Mouse (Mus musculus): ENCODE results near the gene Cmtm2b. TPM values are rescaled to one million over a fixed set of nuclear protein-coding genes. Genes with fewer than 3 reads are reported as not detected.
A peak's percentile ranks its signal among the peaks of the same experiment; 100 is the strongest.
"Not testable (repeated sequence)": the region's sequence is repeated elsewhere in the genome, so short reads cannot be mapped to it uniquely, and the experiment has no call there.

Gene Cmtm2b
- total RNA-seq (2021), result not detected
- long read RNA-seq, experiment 1, result 0 reads
- long read RNA-seq, experiment 2, result 0 reads

DNA sequence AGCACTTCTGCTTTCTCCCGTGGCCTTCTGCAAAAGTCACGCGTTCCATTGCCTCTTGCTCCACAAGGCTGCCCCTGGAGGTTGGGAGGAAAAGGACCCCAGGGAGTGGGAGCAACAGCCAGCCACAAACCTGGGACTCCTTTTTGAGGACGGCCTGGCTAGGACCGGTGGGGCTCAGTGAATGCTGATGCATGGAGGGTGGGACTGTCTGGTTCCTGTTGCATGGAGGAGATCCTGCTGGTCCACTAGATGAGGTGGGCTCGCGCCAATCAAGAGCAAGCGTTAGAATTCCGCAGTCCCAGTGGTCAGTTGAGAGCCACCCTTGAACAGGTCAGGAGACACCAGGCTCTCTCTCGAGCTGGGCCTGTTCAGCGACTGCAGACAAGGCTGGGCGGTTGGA, at the start of gene Cmtm2b:
Cmtm2b (plus strand) TSS at position 301 of the 400 bp plus-strand sequence.
- DNase-seq; H3K27ac ChIP-seq; H3K4me3 ChIP-seq; intact Hi-C loops (cut with DNase I): not testable (repeated sequence)

DNA sequence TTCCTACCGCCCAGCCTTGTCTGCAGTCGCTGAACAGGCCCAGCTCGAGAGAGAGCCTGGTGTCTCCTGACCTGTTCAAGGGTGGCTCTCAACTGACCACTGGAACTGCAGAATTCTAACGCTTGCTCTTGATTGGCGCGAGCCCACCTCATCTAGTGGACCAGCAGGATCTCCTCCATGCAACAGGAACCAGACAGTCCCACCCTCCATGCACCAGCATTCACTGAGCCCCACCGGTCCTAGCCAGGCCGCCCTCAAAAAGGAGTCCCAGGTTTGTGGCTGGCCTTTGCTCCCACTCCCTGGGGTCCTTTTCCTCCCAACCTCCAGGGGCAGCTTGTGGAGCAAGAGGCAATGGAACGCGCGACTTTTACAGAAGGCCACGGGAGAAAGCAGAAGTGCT, 28.9 kb upstream of the Cmtm2b start, which contains the start of gene Cmtm2a:
Cmtm2a (minus strand) TSS at position 101 of the 400 bp plus-strand sequence.
- H3K27ac ChIP-seq; H3K4me3 ChIP-seq; intact Hi-C loops (cut with DNase I); DNase-seq: not testable (repeated sequence)

DNA sequence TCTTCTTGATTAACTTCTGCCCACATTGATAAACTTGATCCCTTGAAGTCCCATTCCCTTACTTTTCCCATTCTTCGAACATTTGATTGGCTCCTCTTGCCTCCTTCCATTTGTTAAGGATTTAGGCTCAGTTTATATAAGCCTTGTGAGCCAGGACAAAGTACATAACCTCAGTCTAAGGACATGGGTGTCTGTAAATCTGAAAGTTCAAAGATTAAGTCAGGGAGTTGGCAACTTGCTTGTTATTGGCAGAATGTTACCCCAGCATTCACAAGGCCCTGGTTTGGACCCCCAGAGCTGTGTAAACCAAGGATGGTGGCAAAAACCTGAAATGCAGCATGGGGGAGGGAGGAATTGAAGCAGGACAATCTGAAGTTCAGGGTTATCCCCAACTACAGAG, 27.6 kb upstream of the Cmtm2b start:
- Histone ChIP-seq H3K4me3 (no peak overlapping the region), H3K27ac (no peak overlapping the region)
- TF ChIP-seq CTCF (IDR thresholded peaks at IDR 0.05), result no peak
- no peak for DNase-seq
- intact Hi-C loops (cut with DNase I), result no loop called here

DNA sequence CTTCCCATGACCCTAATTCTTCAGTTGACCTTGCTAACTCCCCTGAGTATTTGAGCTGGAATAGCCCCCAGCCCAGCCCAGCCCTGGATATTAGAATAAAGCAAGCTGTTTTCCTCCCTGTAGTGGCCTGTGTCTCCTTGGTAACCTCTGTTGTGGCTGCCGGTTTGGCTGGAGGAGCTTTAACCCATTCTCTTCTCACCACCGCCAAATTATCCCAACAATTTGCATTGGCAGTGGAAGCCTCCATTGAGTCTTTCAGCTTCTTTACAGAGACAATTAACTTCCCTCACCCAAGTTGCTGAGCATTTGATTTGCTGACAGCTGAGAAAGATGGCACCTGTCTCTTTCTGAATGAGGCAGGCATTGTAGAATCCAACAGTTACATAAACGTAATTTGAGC, 20.5 kb upstream of the Cmtm2b start:
- DNase-seq; H3K4me3 ChIP-seq; H3K27ac ChIP-seq; intact Hi-C loops (cut with DNase I): not testable (repeated sequence)

DNA sequence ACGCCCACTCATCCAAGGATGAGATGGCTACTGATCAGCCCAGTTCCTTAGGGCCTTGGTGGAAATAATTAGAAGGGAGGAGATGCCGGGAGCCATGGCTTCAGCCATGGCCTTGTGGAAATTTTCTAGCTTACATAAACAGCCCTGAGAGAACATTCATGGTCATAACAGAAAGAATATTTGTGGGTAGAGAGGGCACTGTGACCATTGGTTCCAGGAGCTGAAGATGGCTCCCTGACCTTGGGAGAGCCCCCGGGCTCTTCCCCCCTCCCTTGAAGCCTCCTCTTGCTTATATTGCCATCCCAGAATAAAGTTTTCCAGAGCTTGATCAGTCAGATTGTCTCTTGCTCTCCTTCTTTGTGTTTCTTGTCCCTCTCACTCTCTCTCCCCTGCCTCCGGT, 19.5 kb upstream of the Cmtm2b start:
- intact Hi-C loops (cut with DNase I); H3K27ac ChIP-seq; H3K4me3 ChIP-seq; DNase-seq: not testable (repeated sequence)

DNA sequence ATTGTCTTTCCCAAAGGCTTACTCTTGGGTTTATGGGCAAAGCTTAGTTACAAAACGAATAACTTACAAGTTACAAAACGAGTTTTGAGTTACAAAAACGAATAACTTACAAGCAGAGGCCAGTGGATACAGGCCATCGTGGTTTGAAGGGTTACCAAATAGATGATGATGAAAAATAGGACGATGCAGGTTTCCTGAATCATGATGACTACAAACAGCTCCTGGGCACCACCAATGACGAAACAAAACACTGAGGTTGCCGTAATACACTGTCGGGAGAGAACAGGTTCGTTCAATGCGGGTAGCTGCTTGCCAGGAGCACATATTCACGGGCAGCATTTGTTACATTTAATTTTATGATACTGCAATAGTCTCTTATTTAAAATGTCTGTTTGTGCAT, 17.1 kb upstream of the Cmtm2b start:
- TF ChIP-seq CTCF (IDR thresholded peaks at IDR 0.05), result no peak
- Histone ChIP-seq H3K27ac (no peak overlapping the region), H3K4me3 (no peak overlapping the region)
- no peak for DNase-seq
- intact Hi-C loops (cut with DNase I), result no loop called here

DNA sequence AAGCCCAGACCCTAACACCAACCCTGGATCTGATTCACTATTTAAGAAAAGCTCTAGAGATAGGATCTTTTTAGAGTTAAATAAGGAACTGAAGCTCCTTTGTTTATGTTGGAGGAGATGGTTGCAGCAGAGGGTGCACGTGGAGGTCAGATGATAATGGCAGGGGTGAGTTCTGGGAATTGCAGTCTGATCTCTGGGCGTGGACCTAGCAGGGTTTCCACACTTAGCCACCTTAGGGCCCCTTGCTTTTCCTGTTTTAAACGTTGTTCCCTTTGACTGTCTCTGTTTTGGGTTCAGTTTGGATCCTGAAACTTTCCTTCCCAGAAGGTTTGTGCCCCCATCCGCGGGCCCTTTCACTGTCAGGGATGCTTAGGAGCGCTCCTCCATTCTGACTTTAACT, 13.7 kb upstream of the Cmtm2b start:
- intact Hi-C loops (cut with DNase I); H3K27ac ChIP-seq; DNase-seq; H3K4me3 ChIP-seq: not testable (repeated sequence)

DNA sequence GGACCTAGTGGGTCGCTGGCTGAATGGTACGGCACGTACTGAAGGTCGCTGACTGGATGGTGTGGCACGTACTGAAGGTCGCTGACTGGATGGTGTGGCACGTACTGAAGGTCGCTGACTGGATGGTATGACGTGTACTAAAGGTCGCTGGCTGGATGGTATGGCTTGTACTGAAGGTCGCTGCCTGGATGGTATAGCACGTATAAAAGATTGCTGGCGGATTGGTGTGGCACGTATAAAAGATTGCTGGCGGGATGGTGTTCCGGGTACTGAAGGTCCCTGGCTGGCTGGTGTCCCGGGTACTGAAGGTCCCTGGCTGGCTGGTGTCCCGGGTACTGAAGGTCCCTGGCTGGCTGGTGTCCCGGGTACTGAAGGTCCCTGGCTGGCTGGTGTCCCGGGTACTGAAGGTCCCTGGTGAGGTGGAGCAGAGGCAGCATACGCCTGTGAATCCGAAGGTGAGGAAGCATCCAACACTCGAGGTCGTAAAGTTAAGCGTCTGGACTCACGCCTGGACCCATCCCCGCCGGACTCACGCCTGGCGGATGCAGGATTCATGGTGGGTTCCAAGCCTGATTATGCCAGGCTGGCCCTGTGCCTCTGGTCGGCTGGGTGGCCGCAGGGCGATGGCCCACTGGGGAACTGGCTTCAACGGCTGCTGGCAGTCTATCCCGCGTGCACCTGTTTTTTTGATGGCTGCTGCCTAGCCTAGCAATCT, 12.4 kb upstream of the Cmtm2b start, which contains the start of the genes Gm45711 and Cmtm1:
Gm45711 (minus strand) TSS at position 641 of the 715 bp plus-strand sequence.
Cmtm1 (minus strand) TSS at position 705 of the 715 bp plus-strand sequence.
- Histone ChIP-seq H3K4me3 (peak within 1 kb of the TSS; percentile 21; the same call in 1 of the 2 replicates), H3K27ac (peak within 1 kb of the TSS; percentile 74)
- intact Hi-C loops (cut with DNase I), result not testable (repeated sequence)
- DNase-seq, result peak; percentile 87

DNA sequence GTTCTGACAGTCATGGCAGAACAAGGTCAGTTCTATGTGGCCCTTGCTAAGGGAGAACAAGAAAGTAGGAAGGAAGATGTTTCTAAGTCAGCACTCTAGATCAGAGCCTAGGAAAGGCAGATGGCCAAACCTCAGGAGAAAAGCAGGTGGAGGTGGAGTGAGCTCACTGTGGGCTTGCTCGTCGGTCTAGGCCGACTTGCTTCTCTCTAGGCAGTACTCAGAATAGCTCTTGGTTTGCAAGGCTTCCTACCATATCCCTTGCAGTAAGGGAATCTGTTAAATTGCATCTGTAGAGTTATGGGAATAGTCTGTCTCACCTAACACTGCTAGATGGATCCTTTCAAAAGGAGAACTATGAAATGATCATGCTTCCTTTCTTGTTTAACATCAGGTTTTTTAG, 10.0 kb upstream of the Cmtm2b start:
- intact Hi-C loops (cut with DNase I); H3K27ac ChIP-seq; DNase-seq; H3K4me3 ChIP-seq: not testable (repeated sequence)

DNA sequence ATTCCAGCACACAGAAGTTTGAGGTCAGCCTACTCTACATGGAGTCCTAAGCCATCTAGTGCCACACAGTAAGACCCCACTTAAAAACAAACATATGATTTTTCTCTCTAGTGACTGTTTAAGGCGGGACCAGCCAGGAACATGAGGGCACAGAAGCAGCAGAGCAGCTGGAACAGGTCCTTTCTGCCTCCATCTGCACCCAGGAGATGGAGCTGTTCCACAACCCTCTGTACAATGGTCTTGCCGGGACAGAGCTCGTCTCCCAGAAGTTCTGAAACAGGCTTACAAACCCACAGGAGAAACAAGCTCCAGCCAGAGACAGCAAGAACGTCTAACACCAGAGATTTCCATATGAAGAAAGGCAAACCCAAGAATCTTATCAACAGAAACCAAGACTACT, 8.7 kb upstream of the Cmtm2b start:
- Histone ChIP-seq H3K27ac (no peak overlapping the region), H3K4me3 (no peak overlapping the region)
- intact Hi-C loops (cut with DNase I), result no loop called here
- peak; percentile 45 for TF ChIP-seq CTCF (IDR thresholded peaks at IDR 0.05)
- peak; percentile 38 for DNase-seq

DNA sequence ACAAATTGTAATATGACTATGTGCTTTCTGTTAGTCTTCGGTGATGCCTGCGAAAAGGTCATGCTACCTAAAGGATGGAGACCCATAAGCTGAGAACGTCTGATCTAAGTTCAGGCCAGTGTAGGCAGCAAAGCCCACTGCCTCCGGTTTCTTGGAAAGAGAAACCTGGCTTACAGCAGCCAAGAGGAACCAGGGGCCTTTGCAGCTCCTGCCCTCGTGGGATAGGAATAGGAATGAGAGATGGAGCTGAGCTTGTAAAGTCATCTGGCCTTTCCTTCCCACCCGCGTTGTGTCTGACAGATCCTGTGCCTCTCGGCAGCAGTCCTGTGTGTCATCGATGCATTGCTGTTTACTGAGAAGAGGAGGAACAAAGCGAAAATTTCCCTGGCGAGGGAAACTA, 763 bp upstream of the Cmtm2b start, which contains the start of gene Gm11020:
Gm11020 (plus strand) TSS at position 301 of the 400 bp plus-strand sequence.
- H3K4me3 ChIP-seq; H3K27ac ChIP-seq; intact Hi-C loops (cut with DNase I); DNase-seq: not testable (repeated sequence)

DNA sequence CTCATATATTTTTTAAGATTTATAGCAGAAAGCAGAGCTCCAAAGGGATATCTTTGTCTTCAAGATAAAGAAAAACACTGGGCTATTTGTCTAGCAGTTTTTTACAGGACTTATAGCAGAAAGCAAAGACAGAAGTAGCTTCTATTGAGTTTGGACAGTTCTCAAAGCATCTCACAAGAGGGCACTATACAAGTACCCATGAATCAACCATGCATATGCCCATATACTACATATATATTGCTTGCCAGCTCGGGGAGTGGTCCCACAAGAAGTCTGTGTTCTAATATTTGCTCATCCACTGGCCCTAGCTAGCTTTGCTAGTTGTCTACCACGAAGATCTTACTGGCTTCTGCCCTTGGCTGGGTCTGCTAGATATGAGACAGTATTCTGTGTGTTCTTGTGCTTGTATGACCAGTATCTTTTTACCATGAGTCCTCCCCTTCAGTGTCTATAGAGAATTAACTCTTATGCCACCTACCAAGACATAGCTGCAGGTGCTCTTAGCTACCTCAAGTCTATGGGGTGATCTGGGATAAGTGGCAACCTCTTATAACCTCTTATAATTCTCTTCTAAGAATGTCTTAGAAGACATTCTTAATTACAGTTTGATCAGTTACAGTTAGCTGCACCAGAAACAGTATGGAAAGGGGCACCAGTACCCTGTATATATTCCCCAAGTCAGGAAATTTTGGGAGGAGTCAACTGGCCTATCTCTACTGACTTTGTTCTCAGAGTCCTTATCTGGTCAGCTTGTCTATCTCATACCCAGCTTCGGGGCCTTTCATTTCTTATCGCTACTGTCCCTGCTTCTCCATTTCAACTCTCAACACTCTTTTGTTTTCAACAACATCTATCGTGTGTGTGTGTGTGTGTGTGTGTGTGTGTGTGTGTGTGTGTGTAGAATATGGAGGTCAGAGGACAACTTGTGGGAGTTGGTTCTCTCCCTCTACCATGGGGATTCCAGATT, 10.9 kb downstream of the Cmtm2b start:
- Histone ChIP-seq H3K27ac (no peak overlapping the region), H3K4me3 (no peak overlapping the region)
- intact Hi-C loops (cut with DNase I), result no loop called here
- no peak for DNase-seq
- no peak for TF ChIP-seq CTCF (IDR thresholded peaks at IDR 0.05)

DNA sequence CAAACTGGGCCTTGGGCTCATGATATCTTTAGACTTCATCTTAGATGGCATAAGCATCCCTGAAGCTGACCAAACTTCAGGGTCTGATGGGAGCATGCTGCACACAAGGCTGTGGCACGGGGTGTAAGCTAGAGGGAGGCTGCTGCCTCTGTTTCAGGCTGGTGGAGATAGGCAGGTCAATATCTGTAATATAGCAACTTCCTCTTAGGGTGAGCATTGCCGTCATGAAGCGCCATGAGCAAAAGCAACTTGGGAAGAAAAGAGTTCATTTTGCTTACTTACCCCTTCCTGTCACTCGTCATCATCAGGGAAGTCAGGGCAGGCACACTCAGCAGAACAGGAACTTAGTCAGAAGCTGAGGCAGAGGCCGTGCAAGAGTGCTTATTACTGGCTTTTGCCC, 11.8 kb downstream of the Cmtm2b start:
- no peak for TF ChIP-seq CTCF (IDR thresholded peaks at IDR 0.05)
- intact Hi-C loops (cut with DNase I), result no loop called here
- H3K4me3 ChIP-seq, result no peak overlapping the region
- no peak overlapping the region for H3K27ac ChIP-seq
- no peak for DNase-seq

Data from gastrocnemius, adult 2 months (tissue).